Mouse (Mus musculus) brain, embryonic 18.5 days (tissue): ENCODE measurements around the gene Mr1.

ENCODE experiments used
- DNase-seq: peaks from one replicate; pipeline ENCODE4 v3.0.0-alpha.2; 2012; ENCODE audit warnings: low read depth, low spot score

The Mr1 gene

DNA sequence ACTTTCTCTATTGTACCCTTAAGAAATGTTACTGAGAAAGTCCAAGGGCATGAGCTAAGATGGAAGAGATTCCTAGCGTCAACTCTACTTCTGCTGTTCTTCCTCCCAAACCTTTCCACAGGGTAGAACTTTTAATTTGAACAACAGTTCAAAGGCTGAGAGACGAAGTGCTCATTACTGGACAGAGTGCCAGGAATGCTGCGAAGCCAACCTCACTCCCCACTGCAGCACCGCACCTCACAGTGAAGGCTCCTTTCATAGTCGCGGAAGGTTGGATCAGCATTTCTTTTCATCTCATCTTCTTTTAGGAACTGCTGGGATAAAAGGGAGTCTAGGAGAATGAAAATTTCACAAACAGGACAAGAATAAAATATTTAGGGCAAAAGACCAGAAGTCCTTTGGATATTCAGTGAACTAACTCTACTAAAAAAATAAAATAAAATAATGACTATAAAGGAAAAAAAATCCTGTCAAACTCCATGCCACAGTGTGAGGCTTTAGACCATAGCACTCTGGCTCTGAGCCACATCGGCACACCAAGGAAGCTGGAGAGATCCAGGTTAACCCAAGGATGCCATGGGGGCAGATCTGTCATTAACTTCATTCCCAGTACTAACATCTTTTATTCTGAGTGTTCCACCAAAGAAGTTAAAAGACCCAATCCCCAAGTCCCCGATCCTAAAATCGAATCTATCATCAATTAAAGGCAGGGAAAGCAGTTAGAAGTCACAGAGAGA is 52.5 kb downstream of the Mr1 start:
- no peak for DNase-seq

DNA sequence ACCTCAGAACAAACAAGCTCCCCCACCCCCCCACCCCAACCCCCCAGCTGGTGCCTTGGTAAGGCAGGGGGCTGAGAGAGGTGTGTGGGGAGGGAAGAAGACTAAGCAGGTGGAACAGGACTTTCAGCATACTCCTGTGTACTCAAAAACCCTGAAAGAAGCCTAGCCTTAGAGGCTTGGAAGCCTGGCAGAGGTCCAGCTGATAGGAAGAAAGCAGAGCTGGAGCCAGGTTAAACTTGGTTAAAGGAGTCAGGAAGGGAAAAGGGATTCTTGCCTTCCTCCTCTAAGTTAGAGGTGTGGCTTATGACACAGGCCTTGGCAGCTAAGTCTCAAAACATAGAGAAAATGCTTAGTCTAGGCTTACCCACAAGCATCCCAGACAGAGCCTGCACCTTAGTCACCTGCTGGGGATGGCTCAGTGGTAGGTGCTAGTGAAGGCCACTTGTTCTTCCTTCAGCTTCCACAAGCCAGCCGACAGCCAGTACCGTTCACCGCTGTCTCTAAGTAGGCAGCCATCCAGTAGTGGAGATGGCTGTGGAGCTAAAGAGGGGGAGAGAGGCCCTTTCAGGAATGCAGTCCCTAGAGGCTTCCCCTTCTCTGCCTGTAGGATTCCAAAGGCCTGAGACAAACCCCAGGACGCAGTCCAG is 53.3 kb downstream of the Mr1 start:
- no peak for DNase-seq

DNA sequence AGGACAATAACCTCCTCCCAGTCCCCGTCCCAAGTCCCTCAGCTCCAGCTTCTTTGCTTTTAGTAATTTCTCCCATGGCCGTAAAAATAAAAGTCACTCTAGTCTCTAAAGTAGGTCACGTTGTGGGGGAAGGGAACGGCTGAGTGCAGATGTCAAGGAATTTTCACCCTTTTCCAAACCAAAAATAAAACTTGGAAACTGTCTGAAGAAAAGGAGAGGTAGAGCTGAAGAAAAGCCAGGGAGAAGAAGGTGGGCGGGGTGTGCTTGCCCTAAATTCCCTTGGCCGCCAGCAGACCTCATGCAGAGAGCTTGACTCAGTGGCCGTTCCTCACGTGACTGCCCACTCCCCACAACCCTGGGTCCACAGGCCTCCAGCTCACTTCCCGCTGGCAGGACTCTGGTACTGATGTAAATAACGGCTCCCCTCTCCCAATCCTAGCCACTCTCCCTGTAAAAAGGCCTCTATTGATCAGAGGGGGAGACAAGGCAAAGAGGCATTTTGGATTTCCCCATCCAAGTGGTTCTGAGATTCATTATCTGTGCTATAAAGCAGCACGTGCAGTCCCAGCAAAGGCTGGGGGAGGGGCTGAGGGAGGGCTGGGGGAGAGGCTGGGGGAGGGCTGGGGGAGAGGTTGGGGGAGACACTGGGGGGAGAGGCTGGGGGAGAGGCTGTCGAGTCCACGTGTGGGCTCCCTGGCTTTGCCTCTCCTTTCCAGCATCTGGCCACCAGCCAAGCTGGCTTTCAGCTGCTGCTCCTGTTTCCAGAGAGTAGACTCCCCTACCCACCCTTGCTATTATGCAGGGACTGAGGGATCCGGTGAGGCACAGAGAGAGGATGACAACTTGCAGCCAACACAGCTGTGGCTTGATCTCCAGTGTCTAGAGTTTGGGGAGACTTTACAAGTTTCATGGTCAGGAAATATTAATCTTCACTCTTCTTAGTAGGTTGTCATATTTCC is 54.5 kb downstream of the Mr1 start:
- no peak for DNase-seq

GRCm38 (mm10) chr1:155091374-155091841 is 55.2 kb downstream of the Mr1 start:
- DNase-seq, result no peak

- no peak for DNase-seq
Measured at GRCm38 (mm10) chr1:155090736-155091135, 55.9 kb downstream of the Mr1 start.

GRCm38 (mm10) chr1:155090327-155090726 is 56.3 kb downstream of the Mr1 start:
- DNase-seq, result no peak

DNA sequence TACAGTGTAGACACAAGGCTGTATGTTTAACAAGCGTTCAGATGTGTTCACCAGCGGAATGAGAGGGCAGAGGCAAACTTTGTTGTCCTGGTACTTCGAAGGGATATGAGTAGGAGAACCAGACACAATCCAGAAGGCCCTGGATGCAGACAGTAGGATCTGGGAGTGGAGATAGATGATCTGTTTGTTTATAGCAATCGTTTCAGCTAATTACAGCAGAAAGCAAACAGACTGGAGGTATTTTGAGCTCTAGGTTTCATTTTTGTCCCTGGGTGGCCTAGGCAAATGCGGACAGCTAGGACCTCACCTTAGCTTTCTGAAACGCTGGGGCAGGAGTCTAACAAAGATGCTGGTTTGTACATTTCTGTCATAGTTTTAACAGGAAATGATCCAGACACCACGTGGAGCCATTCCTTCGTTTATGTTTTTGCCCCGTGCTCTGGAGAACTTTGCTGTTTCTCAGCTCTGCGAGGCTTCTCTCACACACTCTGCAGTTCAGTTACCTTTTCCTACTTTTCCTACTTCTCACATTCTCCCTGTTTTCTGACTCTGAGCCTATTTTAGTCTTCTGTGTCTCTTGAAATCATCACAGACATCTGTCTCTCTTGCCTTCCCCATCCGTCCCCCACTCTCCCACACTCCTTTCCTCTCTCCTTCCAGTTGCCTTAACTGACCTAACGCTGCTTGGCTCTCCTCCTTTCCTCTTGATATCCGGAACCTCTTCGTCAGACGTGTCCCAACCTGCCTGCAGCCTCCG is 57.6 kb downstream of the Mr1 start:
- DNase-seq, result no peak

GRCm38 (mm10) chr1:155088046-155088445 is 58.6 kb downstream of the Mr1 start:
- no peak for DNase-seq

DNA sequence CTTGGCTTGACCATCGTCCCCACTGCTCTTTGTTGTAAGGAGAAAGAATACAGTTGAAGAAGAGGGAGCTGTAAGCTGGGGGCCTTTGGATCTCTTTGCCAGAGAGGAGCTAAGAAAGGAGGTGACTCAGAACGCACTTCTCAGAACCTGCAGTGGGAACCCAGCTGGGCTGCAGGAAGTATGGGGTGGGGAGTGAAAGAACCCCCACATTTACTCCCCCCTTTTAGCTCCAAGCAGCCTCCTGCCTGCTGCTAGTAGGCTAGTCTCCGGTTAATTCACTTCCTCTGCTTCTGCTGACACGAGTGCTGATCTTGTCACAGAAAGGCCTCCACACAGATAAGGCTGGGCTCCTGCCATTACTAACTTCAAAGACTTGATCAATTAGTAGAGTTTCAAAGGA is 59.7 kb downstream of the Mr1 start:
- no peak for DNase-seq

DNA sequence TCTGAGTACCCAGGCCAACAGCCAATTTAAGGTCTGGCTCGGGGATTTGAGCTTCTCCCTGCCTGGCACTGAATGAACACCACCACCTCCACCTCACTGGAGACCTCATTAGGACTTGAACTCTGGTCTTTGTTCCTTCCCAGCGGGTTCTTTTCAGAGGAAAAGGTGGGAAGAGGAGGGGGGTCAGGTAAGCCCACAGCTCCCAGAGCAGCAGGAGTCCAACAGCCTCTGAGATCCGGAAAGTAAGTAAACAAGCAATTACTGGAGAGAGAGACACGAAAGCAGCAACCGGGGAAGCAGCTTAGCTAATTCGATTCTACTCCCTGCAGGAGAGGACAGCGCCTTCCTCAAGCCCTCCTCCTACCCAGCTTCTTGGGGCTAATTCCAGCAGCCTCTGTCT is 60.2 kb downstream of the Mr1 start:
- DNase-seq, result no peak

- no peak for DNase-seq
Measured at GRCm38 (mm10) chr1:155084839-155085238, 61.8 kb downstream of the Mr1 start.

- peak; percentile 78 for DNase-seq
Measured at GRCm38 (mm10) chr1:155083271-155084265, 63.0 kb downstream of the Mr1 start.

DNA sequence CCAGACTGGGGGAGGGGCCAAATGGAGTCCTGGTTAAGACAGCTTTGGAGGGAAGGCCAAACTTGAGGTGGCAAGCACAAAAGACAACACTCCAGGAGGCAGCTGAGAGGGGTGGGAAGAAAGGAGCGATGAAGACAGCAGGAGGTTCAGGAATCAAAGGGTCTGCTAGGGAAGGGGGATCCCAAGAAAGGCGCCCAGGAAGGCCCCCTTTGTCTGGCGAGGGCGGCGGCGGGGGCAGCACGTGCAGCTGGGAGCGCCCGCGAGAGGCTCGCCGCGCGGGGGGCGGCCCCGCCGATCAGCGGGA is 63.7 kb downstream of the Mr1 start:
- DNase-seq, result peak; percentile 75

DNA sequence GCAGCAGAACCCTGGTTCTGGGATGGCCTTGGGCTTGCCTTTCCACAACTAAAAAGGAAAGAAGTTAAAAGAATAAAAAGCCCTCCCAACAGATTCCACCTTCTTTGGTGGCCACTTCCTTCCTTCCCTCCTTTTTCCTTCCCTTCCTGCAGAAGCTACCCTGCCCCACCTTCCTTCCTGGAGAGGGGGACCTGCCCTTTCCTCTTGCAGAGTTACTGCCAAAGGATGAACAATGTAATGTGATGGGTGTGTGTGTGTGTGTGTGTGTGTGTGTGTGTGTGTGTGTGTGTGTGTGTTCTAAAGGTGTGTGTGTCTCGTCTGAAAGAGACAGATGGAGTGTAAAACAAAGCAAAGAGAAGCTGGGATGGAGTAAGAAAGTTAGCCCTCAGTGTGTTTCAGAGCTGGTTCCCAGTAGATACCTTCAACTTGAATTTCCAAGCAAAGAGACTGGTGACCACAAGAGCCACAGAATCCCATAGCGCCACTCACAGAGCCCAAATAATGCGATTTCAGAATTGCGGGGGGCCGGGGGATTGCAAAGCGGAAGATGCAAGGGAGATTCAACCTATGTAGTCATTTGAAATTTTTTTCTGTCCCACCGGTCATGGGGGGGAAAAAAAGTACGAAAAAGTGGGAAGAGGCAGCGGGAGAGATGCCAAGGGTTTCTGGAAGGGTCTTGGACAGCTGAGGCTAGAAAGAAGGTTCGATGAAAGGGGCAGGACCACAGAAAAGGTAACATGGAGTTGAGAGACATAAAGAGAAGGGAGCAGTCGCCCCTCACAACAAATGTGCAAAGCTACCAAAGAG is 64.3 kb downstream of the Mr1 start:
- no peak for DNase-seq

DNA sequence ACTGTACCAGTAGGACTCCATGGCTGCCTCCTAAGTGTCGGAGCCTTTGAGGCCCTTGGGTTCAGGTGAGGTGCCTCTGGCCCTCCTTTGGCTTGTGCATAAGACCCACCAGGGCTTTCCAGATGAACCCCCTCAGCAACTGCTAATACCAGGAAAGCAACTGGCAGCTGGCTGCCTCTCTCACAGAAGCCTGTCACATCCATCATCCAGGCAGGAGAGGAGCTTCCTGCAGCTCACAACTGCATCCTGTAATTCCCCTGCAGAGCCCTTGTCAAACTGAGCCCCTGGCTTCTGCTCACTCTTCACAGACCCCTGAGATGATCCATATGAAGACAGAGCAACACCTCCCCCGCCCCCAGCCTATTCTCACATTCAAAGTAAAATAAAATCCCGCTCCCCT is 68.9 kb downstream of the Mr1 start:
- no peak for DNase-seq
